Mouse (Mus musculus): ENCODE results near the gene Mesd.
"Not testable (repeated sequence)": the region's sequence is repeated elsewhere in the genome, so short reads cannot be mapped to it uniquely, and the experiment has no call there.

Mesd gene

DNA sequence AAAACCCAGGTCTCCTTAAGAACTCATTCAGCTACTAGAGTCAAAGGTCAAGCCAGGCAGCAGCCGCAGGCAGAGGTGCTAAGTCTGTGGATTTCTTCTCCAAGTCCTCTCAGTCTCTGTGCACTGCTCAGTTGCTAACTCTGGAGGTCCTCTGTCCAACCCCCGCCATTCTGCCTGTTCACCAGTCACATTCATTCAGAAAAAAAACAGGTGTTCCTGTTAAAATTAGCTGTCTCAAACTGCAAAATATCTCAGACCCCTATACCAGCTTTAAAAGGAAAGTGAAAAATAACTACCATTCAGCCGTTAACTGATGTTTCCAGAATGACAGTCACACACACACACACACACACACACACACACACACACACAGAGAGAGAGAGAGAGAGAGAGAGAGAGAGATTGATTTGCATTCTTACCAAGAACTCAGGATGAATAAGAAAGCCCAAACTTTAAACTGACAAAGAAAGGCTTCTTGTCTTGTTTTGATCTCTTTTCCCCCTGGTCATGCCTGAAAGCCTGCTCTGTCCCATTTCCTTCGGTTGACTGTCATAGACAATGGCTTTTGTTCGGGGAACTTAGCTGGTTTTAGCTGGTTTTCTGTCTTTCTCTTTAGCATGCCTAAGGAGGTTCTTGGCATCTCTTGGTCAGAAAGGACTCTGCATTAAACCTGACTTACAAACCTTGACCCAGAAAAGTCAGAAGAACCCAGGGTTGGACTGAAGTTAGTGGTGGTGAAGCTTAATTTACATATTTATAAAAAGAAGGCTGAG lies 5.4 kb upstream of the Mesd start:
- DNase-seq (ENCODE audit: low spot score in 2 of 2), result no peak

GRCm38 (mm10) chr7:83882150-83882632 lies 2.1 kb upstream of the Mesd start:
- peak in 1 of 2 experiments; percentile 21 for DNase-seq (ENCODE audit: low spot score in 2 of 2)

DNA sequence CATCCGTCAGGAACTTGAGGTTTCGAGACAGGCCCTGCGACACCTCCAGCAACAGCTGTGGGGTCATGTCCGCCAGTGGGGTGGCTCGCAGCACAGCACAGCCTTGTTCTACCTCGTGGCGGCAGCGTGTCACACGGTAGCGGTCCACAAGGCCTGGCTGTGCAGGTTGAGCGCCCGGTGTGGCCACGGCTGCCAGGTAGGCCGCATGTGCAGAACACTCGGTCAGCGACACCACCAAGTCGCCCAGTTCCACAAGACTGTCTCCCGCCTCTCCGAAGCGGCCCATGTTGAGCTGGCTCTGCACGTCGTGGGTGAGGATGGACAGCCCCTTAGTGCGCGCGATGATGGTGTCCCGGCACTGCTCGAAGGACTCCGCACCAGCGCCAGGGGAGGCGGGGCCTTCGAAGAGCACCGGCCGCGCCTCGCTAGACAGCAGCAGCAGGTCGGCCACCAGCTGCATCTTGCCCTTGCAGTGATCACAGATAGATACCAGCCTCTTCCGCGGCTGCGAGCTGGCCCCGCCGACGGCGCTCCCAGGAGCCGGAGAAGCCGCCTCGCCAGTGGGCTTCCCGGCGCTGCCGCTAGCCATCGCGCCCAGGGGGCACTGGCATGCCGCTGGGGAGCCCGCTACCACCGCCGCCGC lies 1.5 kb upstream of the Mesd start:
- DNase-seq (ENCODE audit: low spot score in 2 of 2), result peak; percentile 32 to 35

DNA sequence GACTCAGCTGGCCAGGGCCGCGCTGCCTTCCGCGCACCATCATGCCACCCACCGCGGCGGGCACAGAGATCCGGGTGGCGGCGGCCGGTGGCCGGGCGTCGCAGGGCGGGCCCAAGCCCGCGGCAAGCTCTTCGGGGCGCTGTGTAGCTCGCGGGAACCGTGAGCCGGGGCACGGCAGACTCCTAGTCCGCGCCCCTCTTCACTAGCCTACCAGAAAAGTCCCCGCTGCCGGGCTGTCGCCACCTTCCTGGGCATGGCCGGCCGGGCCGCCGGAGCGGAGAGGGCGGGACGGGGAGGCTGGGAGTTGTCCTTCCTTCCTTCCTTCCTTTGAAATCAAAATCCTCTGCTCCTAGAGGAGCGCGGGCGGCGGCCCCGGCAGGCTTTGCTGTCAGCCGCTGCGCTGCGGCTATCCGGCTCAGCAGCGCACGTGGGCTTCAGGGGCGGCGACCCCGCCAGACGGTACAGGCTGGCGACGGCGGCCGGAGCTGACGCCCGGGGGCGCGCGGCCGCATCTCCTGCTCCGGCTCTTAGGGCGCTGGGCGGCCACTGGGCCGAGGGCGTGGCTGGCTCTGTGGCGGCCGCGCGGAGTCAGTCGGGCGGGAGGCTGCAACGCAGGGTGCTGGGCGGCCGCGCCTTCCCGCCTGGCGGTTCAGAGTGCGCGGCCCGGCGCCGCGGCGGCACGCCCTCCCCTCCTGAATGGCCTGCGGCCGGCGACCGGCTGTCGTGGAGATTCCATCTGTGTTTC lies 818 bp upstream of the Mesd start:
- peak; percentile 27 to 39 for DNase-seq (ENCODE audit: low spot score in 2 of 2)

- no peak for DNase-seq (ENCODE audit: low spot score in 2 of 2)
Measured at GRCm38 (mm10) chr7:83884921-83885532, 761 bp downstream of the Mesd start.

GRCm38 (mm10) chr7:83885835-83886234 lies 1.6 kb downstream of the Mesd start:
- DNase-seq (ENCODE audit: low spot score in 2 of 2), result no peak

DNA sequence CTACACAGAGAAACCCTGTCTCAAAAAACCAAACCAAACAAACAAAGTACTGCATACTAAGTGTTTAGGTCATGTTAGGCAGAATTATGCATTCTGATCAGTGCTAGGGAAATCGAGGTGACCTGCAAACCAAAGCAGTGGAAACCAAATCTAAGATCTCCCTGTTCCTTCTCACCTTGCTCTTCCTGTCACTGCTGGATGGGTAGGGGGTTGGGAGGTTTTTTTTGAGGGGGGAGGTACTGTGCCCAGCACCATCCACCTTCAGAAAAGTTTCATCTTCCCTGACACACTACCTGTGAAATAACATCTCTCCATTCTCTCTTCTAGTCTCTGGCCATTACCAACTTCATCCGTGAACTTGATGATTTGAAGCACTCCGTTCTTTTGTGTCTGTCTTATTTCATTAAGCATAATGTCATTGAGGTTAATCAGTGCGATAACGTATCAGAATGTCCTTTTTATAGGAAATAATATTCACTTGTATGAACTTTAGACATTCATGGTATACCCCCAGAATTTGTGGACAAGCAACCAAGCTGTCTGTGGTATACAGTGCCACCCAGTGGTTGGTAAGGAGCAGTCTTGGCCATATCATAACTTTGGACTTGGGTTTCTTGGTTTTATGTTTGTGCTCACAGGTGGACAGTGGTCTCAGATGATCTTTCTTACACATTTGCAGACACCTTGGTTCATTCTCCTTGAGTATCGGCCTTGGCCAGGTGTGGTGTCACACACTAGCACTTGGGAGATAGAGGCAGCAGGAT lies 2.3 kb downstream of the Mesd start:
- DNase-seq (ENCODE audit: low spot score in 2 of 2), result no peak

- no peak for DNase-seq (ENCODE audit: low spot score in 2 of 2)
Measured at GRCm38 (mm10) chr7:83889383-83889782, 5.1 kb downstream of the Mesd start.

GRCm38 (mm10) chr7:83889946-83890345 lies 5.7 kb downstream of the Mesd start:
- not testable (repeated sequence) for DNase-seq (ENCODE audit: low spot score in 2 of 2)

DNA sequence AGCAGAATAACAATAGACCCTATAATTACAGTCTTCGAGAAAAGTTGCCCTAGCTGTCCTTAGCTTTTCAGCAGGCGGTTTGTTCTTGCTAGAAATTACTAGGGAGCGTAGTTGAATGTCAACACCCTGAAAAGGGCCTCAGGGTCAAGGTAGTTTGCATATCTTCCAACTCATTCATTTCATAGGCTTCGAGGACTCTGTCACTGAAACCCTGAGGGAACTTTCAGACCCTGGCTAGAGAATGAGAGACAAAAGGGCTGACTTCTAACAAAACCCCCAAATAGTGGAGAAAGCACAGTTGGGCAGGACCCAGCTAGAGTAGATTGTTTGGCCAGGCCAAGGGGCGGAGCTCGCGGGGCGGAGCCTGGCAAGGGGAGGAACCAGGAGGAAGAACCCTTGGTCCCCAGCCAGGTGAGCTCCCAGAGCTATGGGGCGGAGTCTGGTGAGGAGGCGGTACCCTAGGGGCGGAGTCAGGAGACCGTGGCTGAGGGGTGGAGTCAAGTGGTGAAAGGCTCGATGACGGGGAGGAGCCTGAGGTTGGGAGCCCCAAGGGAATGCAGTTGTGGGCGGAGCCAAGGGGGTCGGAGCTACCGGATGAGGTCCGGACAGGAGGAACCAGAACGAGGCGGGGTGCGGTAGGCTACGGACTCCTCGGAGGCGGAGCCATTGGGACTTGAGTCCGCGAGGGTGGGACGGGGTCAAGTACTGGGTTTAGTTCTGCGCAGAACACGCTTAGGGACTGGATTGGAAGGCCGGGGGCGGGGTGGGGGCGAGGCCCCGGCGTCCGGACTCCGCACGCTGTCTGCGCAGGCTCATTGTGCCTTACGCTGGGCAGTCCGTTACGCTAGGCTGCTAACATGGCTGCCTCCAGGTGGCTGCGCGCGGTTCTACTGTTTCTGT lies 7.4 kb downstream of the Mesd start:
- DNase-seq (ENCODE audit: low spot score in 2 of 2), result peak; percentile 96 to 98

GRCm38 (mm10) chr7:83892333-83892669 lies 8.0 kb downstream of the Mesd start:
- no peak for DNase-seq (ENCODE audit: low spot score in 2 of 2)

GRCm38 (mm10) chr7:83894348-83894747 lies 10.1 kb downstream of the Mesd start:
- no peak for DNase-seq (ENCODE audit: low spot score in 2 of 2)

DNA sequence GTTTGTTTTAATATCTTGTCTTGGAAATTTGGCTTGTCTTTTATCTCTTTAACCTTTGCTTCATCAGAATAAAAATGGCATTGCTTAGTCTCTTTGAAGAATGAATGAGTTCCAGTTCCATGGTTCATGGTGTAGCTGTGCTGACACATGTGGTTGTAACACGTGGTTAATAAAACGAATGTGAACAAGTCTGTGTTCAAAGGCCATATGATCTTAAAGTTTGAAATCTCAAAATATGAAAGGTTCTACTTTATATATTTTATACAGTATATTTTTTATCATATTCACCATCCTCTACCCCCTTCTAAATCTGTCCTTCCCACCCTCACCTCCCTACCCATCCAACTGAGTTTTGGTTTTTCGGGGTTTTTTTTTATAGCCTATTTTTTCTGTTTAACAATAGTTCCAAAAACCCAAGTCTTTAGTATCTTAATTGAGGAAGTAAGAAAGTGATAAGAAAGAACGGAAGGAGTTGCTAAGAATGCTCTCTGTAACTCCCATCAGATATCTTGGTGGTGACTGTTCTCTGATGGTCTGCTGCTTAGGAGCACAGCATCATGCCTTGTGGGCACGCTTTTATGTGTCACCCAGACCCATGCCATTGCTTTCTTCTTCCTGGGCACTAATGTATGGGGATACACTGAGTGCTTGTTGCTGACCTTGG lies 11.9 kb downstream of the Mesd start:
- no peak for DNase-seq (ENCODE audit: low spot score in 2 of 2)

GRCm38 (mm10) chr7:83898267-83898666 lies 14.0 kb downstream of the Mesd start:
- no peak for DNase-seq (ENCODE audit: low spot score in 2 of 2)

DNA sequence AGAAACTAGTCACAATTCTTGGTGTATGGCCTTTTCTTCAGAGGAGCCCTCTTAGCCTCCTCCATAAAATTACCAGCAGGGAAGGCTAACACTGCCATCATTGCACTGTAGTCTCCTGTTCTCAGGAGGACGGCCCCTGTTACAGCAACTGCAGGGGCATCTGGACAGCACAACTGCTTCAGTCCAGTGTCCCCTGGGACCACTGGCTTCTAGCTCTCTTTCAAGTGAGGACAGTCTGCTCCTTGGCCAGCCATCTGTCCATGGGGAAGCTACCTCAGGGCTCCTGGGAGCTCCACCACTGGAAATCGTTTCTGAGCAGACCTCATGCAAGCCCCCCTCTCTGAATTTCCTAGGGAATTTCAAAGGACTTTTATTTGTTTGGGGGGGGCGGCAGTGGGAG lies 16.3 kb downstream of the Mesd start:
- no peak for DNase-seq (ENCODE audit: low spot score in 2 of 2)

DNA sequence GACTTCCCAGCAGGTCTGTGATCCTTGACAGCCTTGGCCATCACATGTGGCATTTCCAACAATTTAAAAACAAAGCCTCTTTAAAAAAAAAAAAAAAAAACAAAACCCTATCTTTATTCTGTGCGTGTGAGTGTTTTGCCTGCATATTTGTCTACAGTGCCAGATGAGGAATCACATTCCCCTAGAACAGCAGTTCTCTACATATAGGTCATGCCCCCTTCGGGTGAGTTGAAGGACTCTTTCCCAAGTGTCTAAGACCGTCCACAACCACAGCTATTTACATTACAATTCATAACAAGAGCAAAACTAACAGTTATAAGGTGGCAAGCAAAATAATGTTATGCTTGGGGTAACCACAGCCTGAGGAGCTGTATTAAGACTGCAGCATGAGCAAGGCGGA lies 17.2 kb downstream of the Mesd start:
- DNase-seq (ENCODE audit: low spot score in 2 of 2), result no peak

DNA sequence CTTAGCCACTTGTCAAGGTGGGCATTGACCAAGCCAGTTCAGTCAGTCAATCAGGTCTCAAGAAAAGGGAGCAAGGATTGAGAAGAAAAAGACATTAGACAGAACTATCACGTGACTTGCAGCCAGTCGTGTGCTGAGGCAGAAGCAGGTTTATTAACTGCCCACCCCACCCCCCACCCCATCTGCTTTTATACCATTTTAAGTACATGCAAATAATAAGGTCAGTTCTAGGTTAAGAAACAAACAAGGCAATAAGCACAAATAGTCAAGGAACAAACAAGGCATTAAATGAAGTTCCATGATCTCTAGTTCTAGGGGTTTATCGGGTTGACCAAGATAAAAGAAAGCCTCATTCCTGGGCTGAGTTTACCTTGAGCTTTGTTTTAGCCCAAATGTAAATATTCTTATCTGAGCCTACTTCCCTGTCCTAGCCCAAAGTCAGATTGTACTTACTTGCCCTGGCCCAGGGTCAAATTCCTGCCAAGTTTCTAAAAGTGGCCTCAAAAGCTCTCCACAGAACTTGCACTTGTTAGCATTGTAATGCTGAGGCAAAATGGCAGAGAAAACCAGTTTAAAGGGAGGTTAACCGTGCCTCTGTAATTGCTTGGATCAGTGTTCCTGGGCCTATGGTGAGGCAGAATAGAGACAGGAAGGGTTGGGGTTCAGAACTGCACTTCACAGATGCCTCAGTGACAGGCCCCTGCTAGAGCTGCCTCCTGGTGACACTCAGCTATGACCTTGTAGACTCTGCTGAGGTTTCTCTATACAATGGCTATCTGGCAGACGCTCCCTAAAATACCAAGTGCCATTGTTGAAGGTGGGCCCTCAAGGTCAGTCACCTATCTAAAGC lies 18.3 kb downstream of the Mesd start:
- no peak for DNase-seq (ENCODE audit: low spot score in 2 of 2)

DNA sequence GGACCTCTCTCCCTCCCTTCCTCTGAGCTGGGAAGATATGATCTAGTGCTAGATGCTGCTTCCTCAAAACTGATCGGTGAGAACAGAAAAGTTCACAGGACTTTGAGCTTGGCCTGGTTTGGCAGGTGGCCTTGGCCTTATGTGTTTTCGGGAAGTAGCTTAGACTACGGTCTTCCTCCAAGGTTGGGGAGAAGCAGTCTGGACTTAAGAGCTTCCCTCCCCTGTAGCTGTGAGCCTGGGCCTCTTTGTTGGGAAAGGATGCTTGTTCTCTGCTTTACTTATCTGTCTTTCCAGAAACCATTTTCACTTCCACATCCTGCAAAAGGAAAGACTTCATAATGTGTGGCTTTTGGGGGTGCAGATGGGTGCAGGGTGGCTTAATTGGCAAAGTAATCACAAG lies 20.6 kb downstream of the Mesd start:
- DNase-seq (ENCODE audit: low spot score in 2 of 2), result no peak

DNA sequence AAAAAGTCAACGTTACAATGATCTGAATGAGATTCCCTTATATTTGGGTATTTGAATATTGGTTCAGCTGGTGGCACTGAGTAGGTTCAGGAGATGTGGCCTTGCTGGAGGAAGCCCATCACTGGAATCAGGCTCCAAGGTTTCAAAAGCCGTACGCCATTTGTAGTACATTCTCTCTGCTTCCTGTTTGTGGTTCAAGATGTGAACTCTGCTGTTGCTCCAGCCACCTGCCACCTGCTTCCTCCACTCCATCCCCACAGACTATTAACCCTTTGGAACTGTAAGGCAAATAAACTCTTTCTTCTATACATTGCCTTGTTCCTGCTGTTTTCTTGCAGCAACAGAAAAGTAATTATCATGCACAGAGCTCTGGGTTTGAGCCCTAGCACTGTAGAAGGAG lies 27.6 kb downstream of the Mesd start:
- DNase-seq (ENCODE audit: low spot score in 2 of 2), result no peak

Measured in frontal cortex, postnatal 14 days (tissue).